Mouse (Mus musculus) MEL (cell line): ENCODE data around the gene Adal. TPM values are rescaled to one million over a fixed set of nuclear protein-coding genes. Genes with fewer than 3 reads are reported as not detected.

Experiments
- DNase-seq: peaks from one replicate; pipeline ENCODE4 v3.0.0; 2011; ENCODE audit warnings: low read depth, low spot score
- H3K27ac ChIP-seq: 2 replicates; pipeline ENCODE4 v1.5.1; 2012; ENCODE audit warnings: low read depth, mild to moderate bottlenecking, control low read depth, low read length, moderate library complexity; ENCODE audit not compliant: control insufficient read depth
- H3K27me3 ChIP-seq, 2 experiments: fragments of 150-350 bp in 1 of 2; sonication (generic) in 1 of 2; 2 replicates each; pipeline ENCODE4 v1.6.1; 2012; ENCODE audit warnings: low read length in 2 of 2, mild to moderate bottlenecking in 2 of 2, improper control_type of control experiment in 1 of 2, moderate library complexity in 1 of 2; ENCODE audit not compliant: insufficient read depth in 2 of 2, control insufficient read depth in 1 of 2
- H3K36me3 ChIP-seq, 2 experiments: 2 replicates each; pipeline ENCODE4 v1.6.1; 2012 to 2014; ENCODE audit warnings: low read length in 2 of 2, improper control_type of control experiment in 1 of 2, inconsistent platforms in 1 of 2, mild to moderate bottlenecking in 1 of 2; ENCODE audit not compliant: insufficient read depth in 2 of 2, control insufficient read depth in 1 of 2
- H3K4me1 ChIP-seq, 2 experiments: fragments of 150-350 bp in 1 of 2; sonication (generic) in 1 of 2; 2 replicates each; pipeline ENCODE4 v1.6.1; 2012; ENCODE audit warnings: low read length in 2 of 2, improper control_type of control experiment in 1 of 2, mild to moderate bottlenecking in 1 of 2; ENCODE audit not compliant: insufficient read depth in 2 of 2, control insufficient read depth in 1 of 2
- H3K4me3 ChIP-seq, 2 experiments: fragments of 150-350 bp in 1 of 2; sonication (generic) in 1 of 2; 2 replicates each; pipeline ENCODE4 v1.5.1; 2012; ENCODE audit warnings: low read depth in 2 of 2, low read length in 2 of 2, mild to moderate bottlenecking in 2 of 2, moderate library complexity in 2 of 2, control low read depth in 1 of 2, improper control_type of control experiment in 1 of 2; ENCODE audit not compliant: control insufficient read depth in 1 of 2, insufficient read depth in 1 of 2
- H3K79me2 ChIP-seq: 2 replicates; pipeline ENCODE4 v1.6.1; 2012; ENCODE audit warnings: mild to moderate bottlenecking, low read length, moderate library complexity; ENCODE audit not compliant: control insufficient read depth, poor library complexity, insufficient read depth
- H3K9ac ChIP-seq: 2 replicates; pipeline ENCODE4 v1.6.1; 2012; ENCODE audit warnings: low read depth, mild to moderate bottlenecking, control low read depth, low read length, moderate library complexity; ENCODE audit not compliant: control insufficient read depth, poor library complexity, severe bottlenecking
- H3K9me3 ChIP-seq: fragments of 150-350 bp; sonication (generic); replicated peaks from 2 replicates; pipeline ENCODE4 v1.6.1; 2012; ENCODE audit warnings: mild to moderate bottlenecking, low read length, improper control_type of control experiment, moderate library complexity; ENCODE audit not compliant: insufficient read depth
- CHD1 ChIP-seq: IDR thresholded peaks from 2 replicates; pipeline ENCODE4 v1.6.1; 2012; ENCODE audit warnings: low read depth, mild to moderate bottlenecking, inconsistent platforms, low read length, improper control_type of control experiment
- CTCF ChIP-seq, 3 experiments: IDR thresholded peaks in 2 of 3; conservative IDR thresholded peaks in 1 of 3; 2 replicates each; pipeline ENCODE4 v1.5.1; 2011 to 2012; ENCODE audit warnings: low read length in 3 of 3, low read depth in 2 of 3, mild to moderate bottlenecking in 2 of 3, improper control_type of control experiment in 1 of 3, inconsistent platforms in 1 of 3, mixed read lengths in 1 of 3, moderate library complexity in 1 of 3; ENCODE audit not compliant: control insufficient read depth in 1 of 3, insufficient read depth in 1 of 3, poor library complexity in 1 of 3, severe bottlenecking in 1 of 3
- EP300 ChIP-seq, 2 experiments: IDR thresholded peaks; 2 replicates each; pipeline ENCODE4 v1.6.1; 2011; ENCODE audit warnings: improper control_type of control experiment in 2 of 2, low read length in 2 of 2, low read depth in 1 of 2, mild to moderate bottlenecking in 1 of 2
- ETS1 ChIP-seq: IDR thresholded peaks from 2 replicates; pipeline ENCODE4 v1.6.1; 2012; ENCODE audit warnings: low read depth, mild to moderate bottlenecking, inconsistent platforms, low read length, improper control_type of control experiment, moderate library complexity
- GABPA ChIP-seq: IDR thresholded peaks from 2 replicates; pipeline ENCODE4 v1.6.1; 2012; ENCODE audit warnings: low read depth, mild to moderate bottlenecking, inconsistent platforms, low read length, improper control_type of control experiment, moderate library complexity
- MAFK ChIP-seq: IDR thresholded peaks from 2 replicates; pipeline ENCODE4 v1.6.1; 2011; ENCODE audit warnings: low read depth, mild to moderate bottlenecking, low read length, improper control_type of control experiment, borderline replicate concordance
- MAZ ChIP-seq: IDR thresholded peaks from 2 replicates; pipeline ENCODE4 v1.6.1; 2012; ENCODE audit warnings: low read depth, mild to moderate bottlenecking, inconsistent platforms, low read length, improper control_type of control experiment
- MEF2A ChIP-seq: IDR thresholded peaks from 2 replicates; pipeline ENCODE4 v1.6.1; 2014; ENCODE audit warnings: low read depth, mild to moderate bottlenecking, inconsistent platforms, low read length, improper control_type of control experiment; ENCODE audit not compliant: poor library complexity, insufficient replicate concordance, severe bottlenecking; ENCODE audit errors: extremely low read depth
- POLR2A ChIP-seq, 2 experiments: IDR thresholded peaks; 2 replicates each; pipeline ENCODE4 v1.6.1; 2011 to 2012; ENCODE audit warnings: low read length in 2 of 2, mild to moderate bottlenecking in 2 of 2, control low read depth in 1 of 2, improper control_type of control experiment in 1 of 2, low read depth in 1 of 2, moderate library complexity in 1 of 2; ENCODE audit not compliant: control insufficient read depth in 1 of 2, insufficient read depth in 1 of 2, poor library complexity in 1 of 2
- POLR2AphosphoS2 ChIP-seq: IDR thresholded peaks from 2 replicates; pipeline ENCODE4 v1.6.1; 2011; ENCODE audit warnings: low read length, improper control_type of control experiment
- POLR2AphosphoS5 ChIP-seq: IDR thresholded peaks from 2 replicates; pipeline ENCODE4 v1.6.1; 2012; ENCODE audit warnings: low read depth, borderline replicate concordance, mild to moderate bottlenecking, inconsistent platforms, low read length, moderate library complexity, mixed read lengths
- RAD21 ChIP-seq: IDR thresholded peaks from 2 replicates; pipeline ENCODE4 v1.6.1; 2011; ENCODE audit warnings: mild to moderate bottlenecking, low read depth, low read length, improper control_type of control experiment
- SIN3A ChIP-seq: IDR thresholded peaks from 2 replicates; pipeline ENCODE4 v1.6.1; 2012; ENCODE audit warnings: low read length, improper control_type of control experiment, inconsistent platforms
- SMC3 ChIP-seq: IDR thresholded peaks from 2 replicates; pipeline ENCODE4 v1.6.1; 2011; ENCODE audit warnings: low read depth, low read length, improper control_type of control experiment
- USF1 ChIP-seq: IDR thresholded peaks from 2 replicates; pipeline ENCODE4 v1.6.1; 2014; ENCODE audit warnings: low read depth, mild to moderate bottlenecking, inconsistent platforms, low read length, improper control_type of control experiment, moderate library complexity
- USF2 ChIP-seq, 2 experiments: IDR thresholded peaks; 2 replicates each; pipeline ENCODE4 v1.6.1; 2011 to 2012; ENCODE audit warnings: improper control_type of control experiment in 2 of 2, low read length in 2 of 2, borderline replicate concordance in 1 of 2, inconsistent platforms in 1 of 2, low read depth in 1 of 2, mild to moderate bottlenecking in 1 of 2; ENCODE audit not compliant: insufficient read depth in 1 of 2
- ZC3H11A ChIP-seq: IDR thresholded peaks from 2 replicates; pipeline ENCODE4 v1.6.1; 2012; ENCODE audit warnings: low read depth, mild to moderate bottlenecking, inconsistent platforms, low read length, improper control_type of control experiment
- ZKSCAN1 ChIP-seq: IDR thresholded peaks from 2 replicates; pipeline ENCODE4 v1.6.1; 2012; ENCODE audit warnings: low read depth, mild to moderate bottlenecking, inconsistent platforms, low read length, improper control_type of control experiment, moderate library complexity
- ZNF384 ChIP-seq: IDR thresholded peaks from 2 replicates; pipeline ENCODE4 v1.6.1; 2012; ENCODE audit warnings: low read depth, mild to moderate bottlenecking, inconsistent platforms, low read length, improper control_type of control experiment
- polyA plus RNA-seq, 2 experiments: library from polyadenylated mRNA; stranded (reverse) in 1 of 2; unstranded in 1 of 2; fragments of >175 nt in 1 of 2; fragments of >200 nt in 1 of 2; gene quantifications; 2 replicates each; pipeline versions ENCODE4 v1.2.1 to v1.2.4; 2012; ENCODE audit warnings: low replicate concordance in 2 of 2, low read depth in 1 of 2; ENCODE audit not compliant: insufficient read length in 2 of 2, insufficient read depth in 1 of 2, missing spikeins in 1 of 2
- total RNA-seq: library from RNA; depleted of rRNA; stranded (reverse); fragments of 300-350 nt; gene quantifications from 2 replicates; pipeline ENCODE4 v1.2.3, GENCODE M21; 2012

Gene Adal
- total and polyA plus RNA-seq, 3 experiments, result 10.8 to 101 (median 12.1) TPM

DNA sequence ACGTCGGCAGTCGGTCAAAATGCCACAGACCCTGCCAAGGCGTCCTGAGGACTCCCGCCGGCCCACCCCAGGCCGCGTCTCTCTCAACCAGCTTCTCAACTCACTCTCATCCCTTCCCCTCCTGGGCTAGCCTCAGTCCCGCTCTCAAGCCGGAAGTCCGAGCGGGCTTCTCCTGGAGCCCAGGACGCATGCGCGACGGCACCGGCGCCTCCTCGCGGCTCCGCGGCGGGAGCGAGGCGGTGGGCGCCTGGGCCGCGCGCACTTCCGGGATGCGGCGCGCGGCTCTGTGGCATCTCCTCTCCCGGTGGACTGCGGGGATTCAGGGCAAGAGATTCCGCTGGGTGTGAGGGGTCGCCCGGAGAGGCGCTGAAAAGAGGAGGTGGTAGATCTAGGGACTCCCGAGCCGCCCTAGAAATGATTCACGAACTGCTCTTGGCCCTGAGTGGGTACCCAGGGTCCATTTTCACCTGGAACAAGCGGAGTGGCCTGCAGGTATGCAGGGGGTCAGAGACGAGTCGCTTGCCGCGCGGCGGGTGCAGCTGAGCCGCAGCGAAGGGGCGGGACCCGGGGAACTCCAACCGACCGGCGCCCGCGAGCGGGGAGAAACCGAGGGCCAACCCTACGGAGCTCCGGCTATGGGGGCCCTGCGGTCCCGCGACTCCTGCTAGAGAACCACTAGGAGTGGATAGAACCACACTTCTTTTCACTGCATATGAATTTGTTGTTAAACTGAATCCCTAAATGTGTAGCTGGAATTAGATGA is 30.9 kb downstream of the Adal start, which contains the start of gene Zscan29 (continued):
- TF ChIP-seq USF1 (no peak), ZC3H11A (no peak), MEF2A (no peak), MAFK (no peak), SIN3A (peak; percentile 72), ZKSCAN1 (no peak), ETS1 (no peak)

DNA sequence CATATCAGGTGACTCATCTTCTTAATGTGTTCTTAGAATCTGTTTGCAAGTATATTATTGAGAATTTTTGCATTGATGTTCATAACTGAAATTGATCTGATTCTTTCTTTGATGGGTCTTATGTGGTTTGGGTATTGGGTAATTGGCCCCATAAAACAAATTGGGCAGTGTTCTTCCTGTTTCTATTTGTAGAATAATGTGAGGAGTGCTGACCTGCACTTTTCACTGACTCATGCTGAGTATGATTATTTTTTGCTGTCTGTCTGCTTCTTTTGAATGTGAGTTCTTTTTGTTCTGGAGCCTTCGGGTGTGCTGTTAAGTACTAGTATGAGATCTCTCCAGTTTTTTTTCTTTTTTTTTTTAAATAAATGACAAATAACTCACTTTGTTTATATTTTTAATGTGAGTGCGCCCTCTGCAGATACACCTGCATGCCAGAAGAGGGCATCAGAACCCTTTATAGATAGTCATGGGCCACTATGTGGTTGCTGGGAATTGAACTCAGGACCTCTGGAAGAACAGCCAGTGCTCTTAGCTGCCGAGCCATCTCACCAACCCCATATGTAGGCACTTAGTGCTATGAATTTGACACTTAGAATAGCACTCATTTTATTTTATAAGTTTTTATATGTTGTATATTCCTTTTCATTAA is 38.7 kb downstream of the Adal start:
- H3K4me1 ChIP-seq, result no peaks in the 10 kb centered on the region
- no peaks in the 10 kb centered on the region for H3K79me2 ChIP-seq
- peaks cover 3 to 22% of the 10 kb centered on the region in 2 experiments for H3K36me3 ChIP-seq
- no peaks in the 10 kb centered on the region for H3K9me3 ChIP-seq
- no peaks in the 10 kb centered on the region for H3K27me3 ChIP-seq
- peak; percentile 33; the same call in 1 of the 2 replicates for TF ChIP-seq SMC3
- peak; percentile 27 for TF ChIP-seq RAD21
- no peak for TF ChIP-seq POLR2A (IDR thresholded peaks at IDR 0.05; ENCODE audit: control insufficient read depth in 1 of 2, insufficient read depth in 1 of 2, low read depth in 1 of 2, low read length in 2 of 2, poor library complexity in 1 of 2)
- TF ChIP-seq CTCF (IDR thresholded peaks at IDR 0.05 in 2 of 3, conservative IDR thresholded peaks at IDR 0.05 in 1 of 3; ENCODE audit: control insufficient read depth in 1 of 3, insufficient read depth in 1 of 3, low read depth in 2 of 3, low read length in 3 of 3, poor library complexity in 1 of 3, severe bottlenecking in 1 of 3), result peak; percentile 27 to 50 (median 40); a peak in 5 of 6 replicates
- no peak overlapping the region; the same call in 1 of the 2 replicates for H3K27ac ChIP-seq
- DNase-seq, result peak; percentile 35
- H3K4me3 ChIP-seq, result no peak overlapping the region
- no peak overlapping the region for H3K9ac ChIP-seq

DNA sequence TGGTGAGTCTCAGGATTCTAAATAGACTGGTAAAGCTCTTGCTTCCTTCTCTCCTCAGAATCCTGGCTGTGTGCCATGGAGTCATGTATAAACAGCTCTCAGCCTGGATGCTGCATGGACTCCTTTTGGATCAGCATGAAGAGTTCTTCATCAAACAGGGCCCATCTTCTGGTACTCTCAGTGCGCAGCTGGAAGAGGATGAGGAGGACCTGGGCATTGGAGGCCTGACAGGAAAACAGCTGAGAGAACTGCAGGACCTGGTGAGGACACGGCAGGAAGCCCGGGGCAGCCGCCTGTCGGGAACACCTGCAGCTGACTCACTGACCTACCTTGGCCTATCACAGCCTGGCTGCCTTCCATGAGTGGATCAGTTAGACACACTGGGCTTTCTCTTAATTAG is 43.2 kb downstream of the Adal start:
- no peak overlapping the region for H3K9ac ChIP-seq
- H3K36me3 ChIP-seq, result peaks cover 3 to 22% of the 10 kb centered on the region in 2 experiments
- TF ChIP-seq CHD1 (no peak), ZNF384 (no peak), USF2 (IDR thresholded peaks at IDR 0.05; ENCODE audit: borderline replicate concordance in 1 of 2, insufficient read depth in 1 of 2, low read depth in 1 of 2, low read length in 2 of 2) (no peak), GABPA (no peak), ETS1 (no peak), POLR2AphosphoS2 (no peak), MAZ (no peak), SMC3 (no peak), POLR2AphosphoS5 (no peak), EP300 (IDR thresholded peaks at IDR 0.05; ENCODE audit: low read depth in 1 of 2, low read length in 2 of 2) (no peak)
- TF ChIP-seq, all 39 proteins: peak for 0
- Histone ChIP-seq H3K27ac (no peak overlapping the region), H3K4me3 (no peak overlapping the region), H3K9me3 (no peaks in the 10 kb centered on the region), H3K79me2 (no peaks in the 10 kb centered on the region), H3K27me3 (no peaks in the 10 kb centered on the region), H3K4me1 (no peaks in the 10 kb centered on the region)
- no peak for DNase-seq
